Mouse (Mus musculus) intestine, embryonic 14.5 days (tissue): ENCODE measurements around the gene Olfr1034. TPM values are rescaled to one million over a fixed set of nuclear protein-coding genes. Genes with fewer than 3 reads are reported as not detected.
"Not testable (repeated sequence)": the region's sequence is repeated elsewhere in the genome, so short reads cannot be mapped to it uniquely, and the experiment has no call there.

Experiments
- ATAC-seq: fragments of 200-750 bp; cut with Nextera tagmentation; replicated peaks from 2 replicates; pipeline ENCODE4 v1.8.0; 2017; ENCODE audit warnings: low read depth, moderate number of reproducible peaks, moderate TSS enrichment, moderate library complexity; ENCODE audit not compliant: low FRiP score, low TSS enrichment
- DNase-seq: peaks from one replicate; pipeline ENCODE4 v3.0.0-alpha.2; 2018; ENCODE audit warnings: low spot score
- H3K27ac ChIP-seq: fragments of 300-500 bp; sonication (generic); 2 replicates; pipeline ENCODE4 v1.5.1; 2014; ENCODE audit warnings: low read depth, mild to moderate bottlenecking, control low read depth
- H3K27me3 ChIP-seq: fragments of 300-500 bp; sonication (generic); replicated peaks from 2 replicates; pipeline ENCODE4 v1.6.1; 2014; ENCODE audit warnings: low read length, control low read depth; ENCODE audit not compliant: control insufficient read depth, insufficient read depth
- H3K36me3 ChIP-seq: fragments of 300-500 bp; sonication (generic); 2 replicates; pipeline ENCODE4 v1.6.1; 2014; ENCODE audit warnings: low read length, control low read depth; ENCODE audit not compliant: control insufficient read depth, insufficient read depth
- H3K4me1 ChIP-seq: fragments of 300-500 bp; sonication (generic); replicated peaks from 2 replicates; pipeline ENCODE4 v1.6.1; 2014; ENCODE audit warnings: low read length, control low read depth, mixed read lengths; ENCODE audit not compliant: control insufficient read depth, insufficient read depth
- H3K4me2 ChIP-seq: fragments of 300-500 bp; sonication (generic); 2 replicates; pipeline ENCODE4 v1.6.1; 2014; ENCODE audit warnings: low read length
- H3K4me3 ChIP-seq: fragments of 300-500 bp; sonication (generic); 2 replicates; pipeline ENCODE4 v1.5.1; 2014; ENCODE audit warnings: low read depth, low read length, control low read depth, mixed read lengths
- H3K9ac ChIP-seq: fragments of 300-500 bp; sonication (generic); 2 replicates; pipeline ENCODE4 v1.6.1; 2014; ENCODE audit warnings: mild to moderate bottlenecking, low read length
- H3K9me3 ChIP-seq: fragments of 300-500 bp; sonication (generic); 2 replicates; pipeline ENCODE4 v1.6.1; 2016; ENCODE audit warnings: low read length, control low read depth; ENCODE audit not compliant: control insufficient read depth
- whole genome bisulfite sequencing: fragments of 180-500 bp; shearing (Covaris S2); extraction: QIAGEN DNeasy Blood & Tissue Kit; methylation state at CpG from one replicate; pipeline ENCODE4 v1.1.7; 2014; 5-methylcytosine and 5-hydroxymethylcytosine counted together
- polyA plus RNA-seq: library from polyadenylated mRNA; unstranded; fragments of >200 nt; fragmentation: Nextera tagmentation; extraction: Ambion mirVana; gene quantifications from 2 replicates; pipeline ENCODE4 v1.2.1, GENCODE M21; 2014

Olfr1034 gene
- 0.07 TPM in 1 of 2 replicates, not detected in the other for polyA plus RNA-seq

DNA sequence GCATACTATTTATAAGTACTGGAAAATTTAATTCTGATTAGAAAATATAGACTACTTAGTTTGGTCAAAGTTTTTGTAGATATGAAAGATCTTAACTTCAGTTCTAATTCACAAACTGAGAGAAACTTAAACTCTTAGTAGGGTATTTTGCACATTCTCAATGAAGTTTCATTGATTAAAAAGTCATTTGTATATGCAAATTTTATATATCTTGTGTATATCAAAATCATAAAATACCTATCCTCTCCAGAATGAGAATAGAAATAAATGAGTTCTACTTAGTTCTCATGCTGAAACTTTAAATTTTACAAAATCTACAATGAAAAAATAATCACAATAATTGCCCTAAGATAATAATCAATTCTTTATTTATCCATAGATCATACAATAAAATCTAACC is at the start of gene Olfr1034:
Gene Olfr1034 (plus strand): TSS at position 301 of the 400 bp plus-strand sequence.
- Histone ChIP-seq H3K27ac (no peak within 1 kb of the TSS), H3K9ac (no peak within 1 kb of the TSS), H3K36me3 (no peaks in the 10 kb centered on the region), H3K4me1 (no peaks in the 10 kb centered on the region), H3K4me3 (no peak within 1 kb of the TSS), H3K4me2 (no peak within 1 kb of the TSS), H3K9me3 (no peaks in the 10 kb centered on the region), H3K27me3 (no peaks in the 10 kb centered on the region)
- ATAC-seq (no peak), DNase-seq (no peak)

GRCm38 (mm10) chr2:86005240-86005639 is 40.4 kb upstream of the Olfr1034 start, which contains the start of gene Olfr1032:
Gene Olfr1032, plus strand, starts transcription at chr2:86005540.
- Histone ChIP-seq H3K27me3 (no peaks in the 10 kb centered on the region), H3K4me2 (no peak within 1 kb of the TSS), H3K27ac (no peak within 1 kb of the TSS), H3K4me3 (no peak within 1 kb of the TSS), H3K4me1 (no peaks in the 10 kb centered on the region), H3K9me3 (no peaks in the 10 kb centered on the region), H3K9ac (no peak within 1 kb of the TSS), H3K36me3 (no peaks in the 10 kb centered on the region)
- WGBS: 81% methylated on average over 7 of the region's 7 CpGs
- DNase-seq (no peak), ATAC-seq (no peak)

DNA sequence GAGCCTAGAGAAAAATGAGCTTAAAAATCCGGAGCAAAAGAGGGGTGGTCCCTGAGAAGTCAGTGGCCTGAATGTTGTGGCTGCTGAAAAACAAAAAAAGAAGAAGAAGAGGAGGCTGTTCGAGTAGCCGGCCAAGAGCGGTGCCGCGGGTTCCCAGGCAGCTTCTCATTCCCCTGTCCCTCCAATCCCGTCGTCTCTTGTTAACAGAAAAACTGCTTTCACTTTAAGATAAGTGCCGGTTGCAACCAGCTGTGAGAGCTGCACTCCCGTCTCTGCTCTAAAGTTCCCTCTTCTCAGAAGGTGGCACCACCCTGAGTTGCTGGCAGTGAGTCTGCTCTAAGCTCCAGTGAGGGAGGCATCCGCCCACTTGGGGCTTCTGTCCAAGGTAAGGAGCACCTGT is 25.3 kb upstream of the Olfr1034 start, which contains the start of gene Olfr1033:
Gene Olfr1033 (plus strand): TSS at position 228 of the 400 bp plus-strand sequence.
- Histone ChIP-seq H3K4me3 (peak within 1 kb of the TSS; percentile 28), H3K4me2 (peak within 1 kb of the TSS; percentile 45)
- ATAC-seq, H3K27ac ChIP-seq, H3K36me3 ChIP-seq, H3K27me3 ChIP-seq, H3K9ac ChIP-seq, H3K4me1 ChIP-seq, H3K9me3 ChIP-seq: not testable (repeated sequence)
- peak; percentile 57 for DNase-seq
- WGBS: 4% methylated on average over 10 of the region's 11 CpGs

- WGBS: 47% methylated on average over 3 of the region's 9 CpGs
- not testable (repeated sequence) for ATAC-seq, H3K27me3 ChIP-seq
Measured at GRCm38 (mm10) chr2:86021518-86021917, 24.1 kb upstream of the Olfr1034 start.

GRCm38 (mm10) chr2:86050777-86051176 is 5.1 kb downstream of the Olfr1034 start:
- not testable (repeated sequence) for H3K9ac ChIP-seq, H3K27me3 ChIP-seq, H3K4me3 ChIP-seq, H3K9me3 ChIP-seq, H3K36me3 ChIP-seq, ATAC-seq, H3K4me2 ChIP-seq, DNase-seq, H3K27ac ChIP-seq, H3K4me1 ChIP-seq

More at GRCm38 (mm10) chr2:86021518-86021917, 24.1 kb upstream of the Olfr1034 start:
- not testable (repeated sequence) for H3K36me3 ChIP-seq, H3K27ac ChIP-seq, H3K4me3 ChIP-seq, H3K4me2 ChIP-seq, H3K9ac ChIP-seq, H3K9me3 ChIP-seq, DNase-seq, H3K4me1 ChIP-seq

DNA sequence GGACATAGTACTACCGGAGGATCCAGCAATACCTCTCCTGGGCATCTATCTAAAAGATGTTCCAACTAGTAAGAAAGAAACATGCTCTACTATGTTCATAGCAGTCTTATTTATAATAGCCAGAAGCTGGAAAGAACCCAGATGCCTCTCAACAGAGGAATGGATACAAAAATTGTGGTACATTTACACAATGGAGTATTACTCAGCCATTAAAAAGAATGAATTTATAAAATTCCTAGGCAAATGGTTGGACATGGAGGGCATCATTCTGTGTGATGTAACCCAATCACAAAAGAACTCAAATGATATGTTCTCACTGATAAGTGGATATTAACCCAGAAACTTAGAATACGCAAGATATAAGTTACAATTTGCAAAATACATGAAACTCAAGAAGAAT is 18.1 kb downstream of the Olfr1034 start:
- WGBS: 97% methylated on average over 2 of the region's 2 CpGs
- not testable (repeated sequence) for H3K27me3 ChIP-seq, ATAC-seq, H3K4me1 ChIP-seq, H3K4me2 ChIP-seq, H3K9ac ChIP-seq, H3K9me3 ChIP-seq, H3K4me3 ChIP-seq, DNase-seq, H3K27ac ChIP-seq, H3K36me3 ChIP-seq

DNA sequence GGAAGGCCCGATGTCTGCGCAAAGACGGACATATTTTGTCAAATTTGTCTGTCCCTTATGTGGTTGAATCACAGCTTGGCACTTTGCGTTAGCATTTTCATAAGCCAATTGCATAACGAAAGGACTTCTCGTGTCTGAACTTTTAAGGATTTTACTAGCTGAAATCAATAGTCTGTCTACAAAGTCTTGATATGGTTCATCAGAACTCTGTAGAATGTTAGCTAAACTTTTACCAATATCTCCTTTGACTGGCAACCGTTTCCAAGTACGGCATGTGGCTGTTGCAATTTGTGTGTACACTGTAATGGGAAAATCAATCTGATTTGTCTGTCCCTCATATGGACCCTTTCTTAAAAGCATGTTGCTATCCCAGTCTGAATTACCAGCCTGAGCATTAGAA is 24.5 kb downstream of the Olfr1034 start:
- H3K27ac ChIP-seq: no peak overlapping the region
- no peaks in the 10 kb centered on the region for H3K27me3 ChIP-seq
- no peaks in the 10 kb centered on the region for H3K9me3 ChIP-seq
- no peak overlapping the region for H3K4me2 ChIP-seq
- no peak overlapping the region for H3K4me3 ChIP-seq
- H3K36me3 ChIP-seq: no peaks in the 10 kb centered on the region
- ATAC-seq (no peak), DNase-seq (no peak)
- no peaks in the 10 kb centered on the region for H3K4me1 ChIP-seq
- H3K9ac ChIP-seq: no peak overlapping the region
- WGBS: 87% methylated on average over 8 of the region's 8 CpGs

- DNase-seq, H3K27ac ChIP-seq, H3K4me3 ChIP-seq, H3K9me3 ChIP-seq, H3K27me3 ChIP-seq, ATAC-seq, H3K36me3 ChIP-seq, H3K9ac ChIP-seq, H3K4me2 ChIP-seq, H3K4me1 ChIP-seq: not testable (repeated sequence)
Measured at GRCm38 (mm10) chr2:86073692-86074091, 28.0 kb downstream of the Olfr1034 start, which contains the start of gene Olfr1036. Gene Olfr1036, plus strand, starts transcription at chr2:86073992.

GRCm38 (mm10) chr2:86080478-86080877 is 34.8 kb downstream of the Olfr1034 start:
- ATAC-seq, H3K27me3 ChIP-seq, H3K27ac ChIP-seq, H3K36me3 ChIP-seq, H3K9me3 ChIP-seq, H3K9ac ChIP-seq, H3K4me1 ChIP-seq, H3K4me3 ChIP-seq, H3K4me2 ChIP-seq, DNase-seq: not testable (repeated sequence)
- 91% methylated on average over 1 of the region's 1 CpGs for WGBS
